ENCODE assay signal across 7 mouse cellular contexts in the genomic region with DNA sequence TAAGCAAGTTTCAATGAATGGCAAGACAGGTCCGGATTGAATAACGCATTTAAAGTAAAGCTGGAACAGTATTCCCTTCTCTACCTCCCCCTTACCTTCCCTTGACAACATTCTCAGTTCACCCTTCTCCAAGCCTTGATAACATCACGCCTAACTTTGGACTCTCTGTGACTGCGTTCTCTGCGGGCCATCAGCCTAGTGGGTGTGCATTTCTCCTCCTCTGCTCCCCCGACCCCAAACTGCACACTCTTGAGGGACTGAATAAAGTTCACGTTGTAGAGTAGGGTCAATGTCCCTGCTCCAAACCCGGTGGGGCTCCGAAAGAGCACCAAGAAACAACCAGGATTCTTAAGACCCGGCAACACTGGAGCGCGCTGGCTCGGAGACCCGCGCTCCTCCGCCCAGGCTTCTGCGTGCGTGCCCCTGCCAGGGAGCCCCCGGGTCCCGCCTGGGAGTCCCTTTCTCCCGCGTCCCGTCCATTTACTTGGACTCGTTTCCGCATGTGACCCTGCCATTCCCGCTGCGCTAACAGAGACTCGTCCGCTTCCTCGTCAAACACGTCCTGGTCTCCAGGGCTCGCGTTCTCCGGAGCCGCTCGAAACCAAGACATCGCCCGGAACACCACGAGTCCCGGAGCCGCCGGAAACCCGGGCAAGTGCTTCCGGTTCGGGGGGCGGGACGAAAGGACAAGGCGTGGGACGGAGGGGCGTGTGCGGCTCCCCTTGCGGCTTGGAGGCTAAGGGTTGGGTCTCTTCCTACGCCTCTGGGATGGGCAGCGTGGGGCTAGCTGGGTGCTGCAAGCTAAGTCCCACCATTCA. TPM values are rescaled to one million over a fixed set of nuclear protein-coding genes. Genes with fewer than 3 reads are reported as not detected.
A peak's percentile ranks its signal among the peaks of the same experiment; 100 is the strongest.
DNase-seq lines count a peak whose midpoint lies in the region; ATAC-seq lines count a peak whose summit lies in the region.

A gene (minus strand): TSS at position 653 of the 818 bp plus-strand sequence.

- no peaks in the 10 kb centered on the region for H3K36me3 ChIP-seq in intestine, embryonic 15.5 days
- H3K36me3 ChIP-seq in midbrain, embryonic 10.5 days = peaks cover 20% of the 10 kb centered on the region

- H3K4me3 ChIP-seq in intestine, embryonic 15.5 days (replicated peaks) = peak within 1 kb of the TSS; percentile 79
- peak within 1 kb of the TSS; percentile 88 for H3K4me3 ChIP-seq in midbrain, embryonic 10.5 days

- H3K4me2 ChIP-seq in intestine, embryonic 15.5 days (replicated peaks) = peak within 1 kb of the TSS; percentile 76

- peak within 1 kb of the TSS; percentile 86 for H3K27ac ChIP-seq in intestine, embryonic 15.5 days
- H3K27ac ChIP-seq in midbrain, embryonic 10.5 days (replicated peaks) = peak within 1 kb of the TSS; percentile 88

- no peaks in the 10 kb centered on the region for H3K4me1 ChIP-seq in intestine, embryonic 15.5 days (replicated peaks)
- H3K4me1 ChIP-seq in midbrain, embryonic 10.5 days = peaks cover 12% of the 10 kb centered on the region

- under 1% methylated on average over 53 of the region's 54 CpGs for WGBS in intestine, embryonic 15.5 days
- WGBS in midbrain, embryonic 10.5 days = under 1% methylated on average over 54 of the region's 54 CpGs

- no peaks in the 10 kb centered on the region for H3K27me3 ChIP-seq in intestine, embryonic 15.5 days (replicated peaks)
- no peaks in the 10 kb centered on the region for H3K27me3 ChIP-seq in midbrain, embryonic 10.5 days (ENCODE audit: low read depth, poor library complexity, severe bottlenecking)

- no peaks in the 10 kb centered on the region for H3K9me3 ChIP-seq in intestine, embryonic 15.5 days
- no peaks in the 10 kb centered on the region for H3K9me3 ChIP-seq in midbrain, embryonic 10.5 days (replicated peaks)

- peak; percentile 94 for DNase-seq in adrenal gland, adult 2 months
- peak; percentile 84 for DNase-seq in embryo, embryonic 11.5 days (ENCODE audit: low read depth, low spot score)
- DNase-seq in gastrocnemius, postnatal 36 days = peak; percentile 87 to 94
- peak; percentile 90 for DNase-seq in left cerebral cortex, postnatal 25 days (ENCODE audit: low spot score in 2 of 2)
- peak; percentile 94 for DNase-seq in midbrain, embryonic 10.5 days (ENCODE audit: low spot score)
- DNase-seq in right cerebral cortex, postnatal 4 days = peak; percentile 96

- peak; percentile 98 for ATAC-seq in intestine, embryonic 15.5 days

- peak within 1 kb of the TSS; percentile 81 for H3K9ac ChIP-seq in intestine, embryonic 15.5 days

- intact Hi-C loops in gastrocnemius, postnatal 36 days (cut with DNase I) = loop anchor here (5.0 kb wide), 1 partner anchor 51 kb away; a partner anchor contains a TSS
- intact Hi-C loops in left cerebral cortex, postnatal 25 days (cut with DNase I) = loop anchor here (5.0 kb wide), 1 partner anchor 51 kb away; a partner anchor contains a TSS

RNA-seq across cellular contexts. Expression of the gene that starts here (rescaled TPM):
- 10 to 100 TPM; 24.5 to 28.7 TPM for total RNA-seq in adrenal gland, adult 2 months (2021)
- 1.6 and 2.8 TPM in 2 replicates for polyA plus RNA-seq in adrenal gland, adult 2 months (2012; rRNA removed)
- 10 to 100 TPM; 11.9 to 14.7 TPM for total RNA-seq in gastrocnemius, postnatal 36 days (2021)
- 68.6 and 73.7 TPM in 2 replicates for polyA plus RNA-seq in intestine, embryonic 15.5 days (2015; fragmentation: Nextera tagmentation; extraction: Ambion mirVana)
- total RNA-seq in left cerebral cortex, postnatal 25 days (2021) = 10 to 100 TPM; 26.0 TPM
- 92.5 and 98.8 TPM in 2 replicates for polyA plus RNA-seq in midbrain, embryonic 10.5 days (2016; fragmentation: Nextera tagmentation; extraction: Ambion mirVana)

Comparison
In these comparisons a context has a peak if more than half of its experiments do, and no peak if none do; other contexts are left out.
1. Peak in every context shown above with its lines: DNase-seq, ATAC-seq, H3K4me3 ChIP-seq and H3K27ac ChIP-seq.
2. RNA of the gene that starts here (polyA plus RNA-seq): 92.5 to 98.8 TPM in midbrain, embryonic 10.5 days and 68.6 to 73.7 TPM in intestine, embryonic 15.5 days; 1.6 to 2.8 TPM in adrenal gland, adult 2 months; every median in the first group is over 10 times any median in the second.